Mouse (Mus musculus) heart, adult 2 months (tissue): ENCODE measurements around the gene Mapk12.

ENCODE experiments used
- CTCF ChIP-seq: fragments of 200-600 bp; IDR thresholded peaks from 2 replicates; pipeline ENCODE4 v1.8.1; 2022; ENCODE audit warnings: antibody characterized with exemption, mild to moderate bottlenecking, moderate library complexity
- EP300 ChIP-seq: fragments of 200-500 bp; IDR thresholded peaks from 2 replicates; pipeline ENCODE4 v1.6.1; 2011; ENCODE audit warnings: low read depth, low read length, control low read depth; ENCODE audit not compliant: insufficient read depth
- POLR2A ChIP-seq: fragments of 200-500 bp; IDR thresholded peaks from 2 replicates; pipeline ENCODE4 v1.6.1; 2011; ENCODE audit warnings: mild to moderate bottlenecking, low read depth, low read length, control low read depth; ENCODE audit not compliant: insufficient read depth

DNA sequence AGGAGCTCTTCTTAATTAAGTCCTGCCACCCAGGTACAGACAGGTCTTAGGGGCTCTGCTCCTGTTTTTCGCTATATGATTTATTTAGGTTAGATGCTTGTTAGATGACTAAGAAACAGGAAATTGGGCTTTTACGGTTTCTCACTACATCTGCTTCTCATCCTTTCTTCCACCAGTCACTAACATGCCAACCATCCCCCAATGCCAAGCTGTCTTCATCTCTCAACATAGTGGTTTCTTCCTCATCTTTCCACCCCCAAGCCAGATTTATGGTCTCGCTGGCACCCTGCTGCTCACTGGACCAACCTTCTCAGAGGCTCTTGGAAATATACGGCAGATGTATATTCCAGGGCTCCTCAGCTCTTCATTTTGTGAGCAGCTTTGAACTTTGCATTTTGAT, 49.8 kb downstream of the Mapk12 start:
- no peak for TF ChIP-seq EP300
- TF ChIP-seq CTCF: no peak
- TF ChIP-seq POLR2A: no peak
